Comparison of ENCODE assay signal across 9 mouse cellular contexts in genomic region chr10:111299591-111299990, GRCm38 (mm10). TPM values are rescaled to one million over a fixed set of nuclear protein-coding genes. Genes with fewer than 3 reads are reported as not detected.
DNase-seq lines count a peak whose midpoint lies in the region; ATAC-seq lines count a peak whose summit lies in the region.
"Had no signal": no experiment of that assay in that cellular context is flagged by ENCODE, and none has a peak within 500 bp of the region (broad histone marks: within the 10 kb centered on the region; RNA-seq: fewer than 3 reads in every experiment).

No protein-coding gene starts in this region.

- WGBS in forebrain, embryonic 12.5 days = 89% methylated on average over 6 of the region's 6 CpGs
- 93% methylated on average over 6 of the region's 6 CpGs for WGBS in forebrain, embryonic 11.5 days
- 80% methylated on average over 6 of the region's 6 CpGs for WGBS in embryonic facial prominence, embryonic 14.5 days
- 84% methylated on average over 6 of the region's 6 CpGs for WGBS in neural tube, embryonic 13.5 days
- 85% methylated on average over 6 of the region's 6 CpGs for WGBS in kidney, embryonic 14.5 days

- H3K9me3 ChIP-seq in forebrain, embryonic 12.5 days = no peaks in the 10 kb centered on the region
- no peaks in the 10 kb centered on the region for H3K9me3 ChIP-seq in forebrain, embryonic 11.5 days (ENCODE audit: control insufficient read depth, low read length)
- H3K9me3 ChIP-seq in embryonic facial prominence, embryonic 14.5 days (ENCODE audit: control insufficient read depth, low read length) = no peaks in the 10 kb centered on the region
- H3K9me3 ChIP-seq in neural tube, embryonic 13.5 days = no peaks in the 10 kb centered on the region
- no peaks in the 10 kb centered on the region for H3K9me3 ChIP-seq in kidney, embryonic 14.5 days (ENCODE audit: control insufficient read depth, low read length)
- H3K9me3 ChIP-seq: hindbrain, embryonic 15.5 days had no signal

- no peak for ATAC-seq in forebrain, embryonic 12.5 days (ENCODE audit: low FRiP score)
- ATAC-seq in forebrain, embryonic 11.5 days (replicated peaks; ENCODE audit: low FRiP score) = no peak
- ATAC-seq in embryonic facial prominence, embryonic 14.5 days (ENCODE audit: low read depth) = no peak
- no peak for ATAC-seq in neural tube, embryonic 13.5 days (ENCODE audit: low read depth)
- ATAC-seq in kidney, embryonic 14.5 days (ENCODE audit: low FRiP score, low TSS enrichment) = no peak

- DNase-seq in forebrain, embryonic 11.5 days (ENCODE audit: low spot score) = no peak
- peak; percentile 15 for DNase-seq in lung, postnatal 36 days
- DNase-seq in lung, postnatal 4 days = no peak
- DNase-seq in embryonic facial prominence, embryonic 14.5 days (ENCODE audit: low spot score) = peak; percentile 14
- DNase-seq in c-Kit-positive CD71-positive TER-119-positive erythroid progenitor cells, embryonic 14.5 days (ENCODE audit: low spot score) = no peak

- H3K27ac ChIP-seq in forebrain, embryonic 12.5 days = no peak overlapping the region
- H3K27ac ChIP-seq in forebrain, embryonic 11.5 days (ENCODE audit: low read depth, low read length) = no peak overlapping the region
- 0 out of 2 replicates have a peak overlapping the region, but pooled peaks have one; percentile 90 for H3K27ac ChIP-seq in embryonic facial prominence, embryonic 14.5 days (replicated peaks; ENCODE audit: low read depth, low read length)
- no peak overlapping the region; the same call in 1 of the 2 replicates for H3K27ac ChIP-seq in neural tube, embryonic 13.5 days (replicated peaks)
- no peak overlapping the region for H3K27ac ChIP-seq in kidney, embryonic 14.5 days (ENCODE audit: low read depth, low read length)

- H3K36me3 ChIP-seq in forebrain, embryonic 12.5 days (replicated peaks) = no peaks in the 10 kb centered on the region
- H3K36me3 ChIP-seq in forebrain, embryonic 11.5 days (ENCODE audit: control insufficient read depth, insufficient read depth, low read length) = no peaks in the 10 kb centered on the region
- no peaks in the 10 kb centered on the region for H3K36me3 ChIP-seq in embryonic facial prominence, embryonic 14.5 days (ENCODE audit: control insufficient read depth, insufficient read depth, low read length)
- no peaks in the 10 kb centered on the region for H3K36me3 ChIP-seq in neural tube, embryonic 13.5 days
- H3K36me3 ChIP-seq in kidney, embryonic 14.5 days (ENCODE audit: control insufficient read depth, insufficient read depth, low read length) = no peaks in the 10 kb centered on the region
- H3K36me3 ChIP-seq: hindbrain, embryonic 15.5 days had no signal

- H3K4me2 ChIP-seq in forebrain, embryonic 12.5 days = peak overlapping the region; percentile 61
- H3K4me2 ChIP-seq in forebrain, embryonic 11.5 days (ENCODE audit: low read depth, low read length, severe bottlenecking) = no peak overlapping the region
- H3K4me2 ChIP-seq in embryonic facial prominence, embryonic 14.5 days (ENCODE audit: low read depth, low read length) = peak overlapping the region; percentile 71; the same call in 1 of the 2 replicates
- peak overlapping the region; percentile 65 for H3K4me2 ChIP-seq in neural tube, embryonic 13.5 days
- H3K4me2 ChIP-seq in kidney, embryonic 14.5 days (replicated peaks; ENCODE audit: low read depth, low read length) = no peak overlapping the region; the same call in 1 of the 2 replicates

- no peaks in the 10 kb centered on the region for H3K27me3 ChIP-seq in forebrain, embryonic 12.5 days
- H3K27me3 ChIP-seq in forebrain, embryonic 11.5 days (ENCODE audit: control insufficient read depth, insufficient read depth, low read length) = no peaks in the 10 kb centered on the region
- no peaks in the 10 kb centered on the region for H3K27me3 ChIP-seq in embryonic facial prominence, embryonic 14.5 days (replicated peaks; ENCODE audit: control insufficient read depth, insufficient read depth, low read length)
- H3K27me3 ChIP-seq in neural tube, embryonic 13.5 days = no peaks in the 10 kb centered on the region
- H3K27me3 ChIP-seq in kidney, embryonic 14.5 days (ENCODE audit: control insufficient read depth, insufficient read depth, low read length) = no peaks in the 10 kb centered on the region
- H3K27me3 ChIP-seq: hindbrain, embryonic 15.5 days had no signal

- H3K9ac ChIP-seq in forebrain, embryonic 12.5 days = no peak overlapping the region
- H3K9ac ChIP-seq in forebrain, embryonic 11.5 days (ENCODE audit: low read length) = no peak overlapping the region
- peak overlapping the region; percentile 35; the same call in 1 of the 2 replicates for H3K9ac ChIP-seq in embryonic facial prominence, embryonic 14.5 days (ENCODE audit: low read depth, low read length)
- peak overlapping the region; percentile 69; the same call in 1 of the 2 replicates for H3K9ac ChIP-seq in neural tube, embryonic 13.5 days
- no peak overlapping the region for H3K9ac ChIP-seq in kidney, embryonic 14.5 days (ENCODE audit: low read depth, low read length)

- H3K4me3 ChIP-seq in forebrain, embryonic 12.5 days (replicated peaks) = no peak overlapping the region
- no peak overlapping the region for H3K4me3 ChIP-seq in forebrain, embryonic 11.5 days (ENCODE audit: low read depth, low read length)
- no peak overlapping the region for H3K4me3 ChIP-seq in embryonic facial prominence, embryonic 14.5 days (ENCODE audit: low read depth, low read length)
- no peak overlapping the region for H3K4me3 ChIP-seq in neural tube, embryonic 13.5 days
- H3K4me3 ChIP-seq in kidney, embryonic 14.5 days (ENCODE audit: low read length) = no peak overlapping the region

- H3K4me1 ChIP-seq in forebrain, embryonic 12.5 days = peaks cover 11% of the 10 kb centered on the region; the same call in 1 of the 2 replicates
- no peaks in the 10 kb centered on the region; the same call in 1 of the 2 replicates for H3K4me1 ChIP-seq in forebrain, embryonic 11.5 days (replicated peaks; ENCODE audit: control insufficient read depth, insufficient read depth, low read length)
- H3K4me1 ChIP-seq in embryonic facial prominence, embryonic 14.5 days (ENCODE audit: control insufficient read depth, insufficient read depth, low read length) = peaks cover 5% of the 10 kb centered on the region; the same call in 1 of the 2 replicates
- peaks cover 15% of the 10 kb centered on the region for H3K4me1 ChIP-seq in neural tube, embryonic 13.5 days (replicated peaks)
- no peaks in the 10 kb centered on the region for H3K4me1 ChIP-seq in kidney, embryonic 14.5 days (ENCODE audit: control insufficient read depth, insufficient read depth, low read length)

RNA-seq across cellular contexts. Expression of gene Bbs10, which starts 1.1 kb away (rescaled TPM):
- 6.6 and 6.7 TPM in 2 replicates for polyA plus RNA-seq in forebrain, embryonic 12.5 days (2016; fragmentation: Nextera tagmentation; extraction: Ambion mirVana)
- 7.5 and 9.5 TPM in 2 replicates for polyA plus RNA-seq in forebrain, embryonic 11.5 days (2014; fragmentation: Nextera tagmentation; extraction: Ambion mirVana)
- polyA plus RNA-seq in embryonic facial prominence, embryonic 14.5 days (2014; fragmentation: Nextera tagmentation; extraction: Ambion mirVana) = 4.0 and 5.8 TPM in 2 replicates
- polyA plus RNA-seq in neural tube, embryonic 13.5 days (2015; fragmentation: Nextera tagmentation; extraction: Ambion mirVana) = 6.3 and 6.4 TPM in 2 replicates
- 5.1 and 6.7 TPM in 2 replicates for polyA plus RNA-seq in kidney, embryonic 14.5 days (2014; fragmentation: Nextera tagmentation; extraction: Ambion mirVana)

Comparison
In these comparisons a context has a peak if more than half of its experiments do, and no peak if none do; other contexts are left out.
1. H3K4me2 ChIP-seq: peak in forebrain, embryonic 12.5 days (single experiment), embryonic facial prominence, embryonic 14.5 days (single experiment) and neural tube, embryonic 13.5 days (single experiment); none in forebrain, embryonic 11.5 days (single experiment) and kidney, embryonic 14.5 days (single experiment).
2. DNase-seq: peak in lung, postnatal 36 days (single experiment) and embryonic facial prominence, embryonic 14.5 days (single experiment); none in forebrain, embryonic 11.5 days (single experiment), lung, postnatal 4 days (0 of 2) and c-Kit-positive CD71-positive TER-119-positive erythroid progenitor cells, embryonic 14.5 days (single experiment).
3. H3K9ac ChIP-seq: peak in embryonic facial prominence, embryonic 14.5 days (single experiment) and neural tube, embryonic 13.5 days (single experiment); none in forebrain, embryonic 12.5 days (single experiment), forebrain, embryonic 11.5 days (single experiment) and kidney, embryonic 14.5 days (single experiment).